Mouse (Mus musculus): ENCODE data around the gene Trim10. TPM values are rescaled to one million over a fixed set of nuclear protein-coding genes. Genes with fewer than 3 reads are reported as not detected.

The Trim10 gene
- polyA plus RNA-seq, 1 experiment = not detected

GRCm38 (mm10) chr17:36923491-36923890, 54.1 kb downstream of the Trim10 start:
- Histone ChIP-seq H3K79me2 (ENCODE audit: control insufficient read depth, insufficient read depth) (no peaks in the 10 kb centered on the region), H3K4me2 (ENCODE audit: low read depth) (no peak overlapping the region), H3K4me3 (no peak overlapping the region), H3K27me3 (ENCODE audit: control insufficient read depth, insufficient read depth, insufficient read length) (no peaks in the 10 kb centered on the region), H3ac (ENCODE audit: control insufficient read depth, insufficient read length) (no peak overlapping the region), H3K36me3 (ENCODE audit: control insufficient read depth, insufficient read depth) (no peaks in the 10 kb centered on the region)
- TF ChIP-seq SRF (IDR thresholded peaks at IDR 0.05; ENCODE audit: control insufficient read depth, insufficient read length, low read depth) (no peak), TCF12 (IDR thresholded peaks at IDR 0.05; ENCODE audit: insufficient read depth, poor library complexity, severe bottlenecking) (no peak), MYOG (IDR thresholded peaks at IDR 0.05; ENCODE audit: control insufficient read depth in 1 of 3, insufficient read depth in 1 of 3, insufficient read length in 2 of 3, low read depth in 2 of 3) (no peak), MYOD1 (IDR thresholded peaks at IDR 0.05; ENCODE audit: control insufficient read depth in 1 of 3, insufficient read length in 2 of 3, low read depth in 2 of 3) (no peak), E2F4 (IDR thresholded peaks at IDR 0.05; ENCODE audit: insufficient read depth) (no peak), CEBPB (IDR thresholded peaks at IDR 0.05; ENCODE audit: insufficient read depth, poor library complexity, severe bottlenecking) (no peak), POLR2A (IDR thresholded peaks at IDR 0.05; ENCODE audit: insufficient read length, low read depth) (no peak), USF1 (IDR thresholded peaks at IDR 0.05; ENCODE audit: low read depth) (no peak), MAX (IDR thresholded peaks at IDR 0.05; ENCODE audit: low read depth) (no peak), REST (IDR thresholded peaks at IDR 0.05; ENCODE audit: insufficient read depth, insufficient read length) (no peak), TCF3 (IDR thresholded peaks at IDR 0.05; ENCODE audit: insufficient read length, low read depth) (no peak), POLR2AphosphoS2 (IDR thresholded peaks at IDR 0.05; ENCODE audit: insufficient read length, low read depth) (no peak)

Other genes starting within 250 kb of the Trim10 start
- gene H2-M9, start 226.9 kb upstream of the Trim10 start, polyA plus RNA-seq (2012; fragmentation: generic; extraction: Trizol) = not detected
- gene H2-M1, start 197.4 kb upstream of the Trim10 start, polyA plus RNA-seq (2012; fragmentation: generic; extraction: Trizol) = not detected
- not detected for gene H2-M10.5, start 96.7 kb upstream of the Trim10 start, polyA plus RNA-seq (2012; fragmentation: generic; extraction: Trizol)
- not detected for gene H2-M10.6, start 57.4 kb upstream of the Trim10 start, polyA plus RNA-seq (2012; fragmentation: generic; extraction: Trizol)
- gene Trim26, start 32.4 kb upstream of the Trim10 start, polyA plus RNA-seq (2012; fragmentation: generic; extraction: Trizol) = 17.1 TPM
- gene Trim15, start 2.4 kb upstream of the Trim10 start, polyA plus RNA-seq (2012; fragmentation: generic; extraction: Trizol) = not detected
- not detected for gene Trim40, start 20.5 kb downstream of the Trim10 start, polyA plus RNA-seq (2012; fragmentation: generic; extraction: Trizol)
- not detected for gene Trim31, start 28.5 kb downstream of the Trim10 start, polyA plus RNA-seq (2012; fragmentation: generic; extraction: Trizol)
- gene Rnf39, start 73.3 kb downstream of the Trim10 start, polyA plus RNA-seq (2012; fragmentation: generic; extraction: Trizol) = 0.07 TPM
- gene Ppp1r11, start 82.2 kb downstream of the Trim10 start, polyA plus RNA-seq (2012; fragmentation: generic; extraction: Trizol) = 153 TPM
- 58.6 TPM for gene Znrd1, start 89.0 kb downstream of the Trim10 start, polyA plus RNA-seq (2012; fragmentation: generic; extraction: Trizol)
- 6.1 TPM for gene Znrd1as, start 89.0 kb downstream of the Trim10 start, polyA plus RNA-seq (2012; fragmentation: generic; extraction: Trizol)
- not detected for gene 2410137M14Rik, start 111.7 kb downstream of the Trim10 start, polyA plus RNA-seq (2012; fragmentation: generic; extraction: Trizol)
- gene H2-M5, start 120.0 kb downstream of the Trim10 start, polyA plus RNA-seq (2012; fragmentation: generic; extraction: Trizol) = 0.07 TPM
- gene Zfp57, start 131.6 kb downstream of the Trim10 start, polyA plus RNA-seq (2012; fragmentation: generic; extraction: Trizol) = 14.2 TPM
- 0.04 TPM for gene Mog, start 153.8 kb downstream of the Trim10 start, polyA plus RNA-seq (2012; fragmentation: generic; extraction: Trizol)
- 15.9 TPM for gene Gabbr1, start 176.4 kb downstream of the Trim10 start, polyA plus RNA-seq (2012; fragmentation: generic; extraction: Trizol)
- gene Olfr90, start 218.9 kb downstream of the Trim10 start, polyA plus RNA-seq (2012; fragmentation: generic; extraction: Trizol) = not detected
- gene Olfr91, start 228.7 kb downstream of the Trim10 start, polyA plus RNA-seq (2012; fragmentation: generic; extraction: Trizol) = not detected

Data from myocyte (in vitro differentiated cells).